Mouse (Mus musculus) neural tube, embryonic 14.5 days (tissue): Measurements from ENCODE around the gene Poll. TPM values are rescaled to one million over a fixed set of nuclear protein-coding genes. Genes with fewer than 3 reads are reported as not detected.
A peak's percentile ranks its signal among the peaks of the same experiment; 100 is the strongest.
"Not testable (repeated sequence)": the region's sequence is repeated elsewhere in the genome, so short reads cannot be mapped to it uniquely, and the experiment has no call there.

Experiments
- ATAC-seq: fragments of 200-750 bp; cut with Nextera tagmentation; 2 replicates; pipeline ENCODE4 v1.8.0; 2017; ENCODE audit warnings: low read depth, mild to moderate bottlenecking, moderate TSS enrichment, moderate library complexity
- H3K27ac ChIP-seq: fragments of 300-500 bp; sonication (generic); 2 replicates; pipeline ENCODE4 v1.5.1; 2014; ENCODE audit warnings: low read depth, mild to moderate bottlenecking, control low read depth, low read length, moderate library complexity, mixed read lengths
- H3K27me3 ChIP-seq: fragments of 300-500 bp; sonication (generic); 2 replicates; pipeline ENCODE4 v1.6.1; 2014; ENCODE audit warnings: low read length; ENCODE audit not compliant: control insufficient read depth, insufficient read depth
- H3K36me3 ChIP-seq: fragments of 300-500 bp; sonication (generic); 2 replicates; pipeline ENCODE4 v1.6.1; 2014; ENCODE audit warnings: low read length, mixed read lengths; ENCODE audit not compliant: control insufficient read depth, insufficient read depth
- H3K4me1 ChIP-seq: fragments of 300-500 bp; sonication (generic); 2 replicates; pipeline ENCODE4 v1.6.1; 2014; ENCODE audit warnings: low read length; ENCODE audit not compliant: control insufficient read depth, insufficient read depth
- H3K4me2 ChIP-seq: fragments of 300-500 bp; sonication (generic); 2 replicates; pipeline ENCODE4 v1.6.1; 2014; ENCODE audit warnings: mild to moderate bottlenecking, low read depth, low read length, control low read depth
- H3K4me3 ChIP-seq: fragments of 300-500 bp; sonication (generic); 2 replicates; pipeline ENCODE4 v1.5.1; 2014; ENCODE audit warnings: low read depth, low read length, control low read depth, mixed read lengths
- H3K9ac ChIP-seq: fragments of 300-500 bp; sonication (generic); replicated peaks from 2 replicates; pipeline ENCODE4 v1.6.1; 2014; ENCODE audit warnings: low read depth, mild to moderate bottlenecking, control low read depth, low read length, mixed read lengths
- H3K9me3 ChIP-seq: fragments of 300-500 bp; sonication (generic); 2 replicates; pipeline ENCODE4 v1.6.1; 2016; ENCODE audit warnings: low read length; ENCODE audit not compliant: control insufficient read depth
- WGBS: fragments of 180-500 bp; shearing (Covaris S2); extraction: QIAGEN DNeasy Blood & Tissue Kit; methylation state at CpG from one replicate; pipeline ENCODE4 v1.1.7; 2014; 5-methylcytosine and 5-hydroxymethylcytosine counted together
- polyA plus RNA-seq: library from polyadenylated mRNA; unstranded; fragments of >200 nt; fragmentation: Nextera tagmentation; extraction: Ambion mirVana; gene quantifications from 2 replicates; pipeline ENCODE4 v1.2.1, GENCODE M21; 2014

The Poll gene
- polyA plus RNA-seq, 1 experiment from 2014 or later, result 9.2 TPM

DNA sequence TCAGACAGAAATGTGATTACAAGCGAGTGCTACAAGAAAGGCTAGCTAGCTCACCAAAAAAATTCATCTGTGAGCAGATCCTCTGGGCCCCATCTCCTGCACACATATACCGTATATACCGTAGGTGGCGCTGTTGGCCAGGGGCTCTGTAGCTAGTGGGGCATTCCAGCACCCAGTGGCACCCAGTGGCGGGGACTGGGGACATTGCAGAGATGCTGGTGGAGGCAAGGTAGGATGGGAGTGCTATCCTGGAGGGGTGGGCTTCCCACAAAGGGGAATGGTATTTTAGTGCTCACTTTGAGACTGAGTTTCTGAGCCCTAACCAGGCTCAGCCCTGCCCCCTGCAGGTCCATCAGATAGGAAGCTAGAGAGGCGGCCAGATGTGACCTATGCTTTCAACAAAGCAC, 13.5 kb upstream of the Poll start:
- H3K27ac ChIP-seq, result no peak overlapping the region; the same call in 1 of the 2 replicates
- no peaks in the 10 kb centered on the region for H3K27me3 ChIP-seq
- 28% methylated on average over 6 of the region's 6 CpGs for WGBS

DNA sequence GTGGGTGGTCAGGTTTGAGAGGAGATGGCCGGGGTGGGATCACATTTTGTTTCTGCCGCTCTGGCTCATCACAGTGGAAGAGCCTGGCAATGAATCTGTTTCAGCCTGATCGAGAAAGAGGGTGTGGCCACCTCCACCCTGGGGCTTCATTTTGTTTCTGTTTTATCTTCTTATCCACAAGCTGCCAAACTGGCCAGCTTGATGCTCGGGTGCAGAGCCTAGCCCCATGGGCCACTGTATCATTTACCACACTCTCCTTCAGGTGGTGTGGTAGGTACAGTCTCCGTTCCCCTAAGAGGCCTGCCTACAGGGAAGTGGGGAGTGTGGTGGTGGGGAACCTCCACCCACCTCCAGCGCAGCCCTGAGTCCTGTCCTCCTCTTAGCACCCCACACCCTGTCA, 12.7 kb upstream of the Poll start:
- Histone ChIP-seq H3K9me3 (no peaks in the 10 kb centered on the region), H3K27me3 (no peaks in the 10 kb centered on the region), H3K4me3 (no peak overlapping the region), H3K27ac (no peak overlapping the region), H3K36me3 (peaks cover 2% of the 10 kb centered on the region; the same call in 1 of the 2 replicates), H3K9ac (no peak overlapping the region), H3K4me2 (no peak overlapping the region), H3K4me1 (0 out of 2 replicates have a peak, but pooled peaks cover 3% of the 10 kb centered on the region)
- WGBS, result 82% methylated on average over 6 of the region's 6 CpGs
- ATAC-seq, result no peak

More for the DNA sequence above, 13.5 kb upstream of the Poll start:
- no peaks in the 10 kb centered on the region for H3K4me1 ChIP-seq
- H3K4me3 ChIP-seq, result no peak overlapping the region
- ATAC-seq, result peak; percentile 50; the same call in 1 of the 2 replicates
- peaks cover 11% of the 10 kb centered on the region for H3K36me3 ChIP-seq
- H3K9me3 ChIP-seq, result no peaks in the 10 kb centered on the region
- H3K4me2 ChIP-seq, result no peak overlapping the region
- no peak overlapping the region for H3K9ac ChIP-seq

DNA sequence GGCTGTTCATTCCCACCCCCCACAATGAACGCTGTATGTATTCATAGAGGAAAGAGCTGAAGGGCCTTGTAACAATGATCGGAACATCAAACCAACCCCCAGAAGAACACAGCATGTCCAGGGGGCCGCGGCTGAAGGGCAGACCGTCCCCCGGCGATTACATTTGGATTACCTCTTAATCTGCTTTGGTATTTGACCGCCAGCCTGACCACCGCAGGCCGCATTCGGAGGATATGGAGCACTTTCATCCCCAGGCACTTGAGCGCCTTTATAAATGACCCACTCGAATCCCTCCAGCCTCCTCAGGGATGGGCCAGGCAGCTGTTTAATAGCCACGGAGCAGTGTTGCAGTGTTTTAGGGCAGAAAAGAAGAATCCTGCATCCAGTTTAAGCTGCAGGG, 7.0 kb upstream of the Poll start:
- Histone ChIP-seq H3K4me1 (peaks cover 26% of the 10 kb centered on the region), H3K9ac (no peak overlapping the region), H3K27ac (peak overlapping the region; percentile 29), H3K4me2 (no peak overlapping the region), H3K36me3 (no peaks in the 10 kb centered on the region), H3K4me3 (no peak overlapping the region), H3K9me3 (no peaks in the 10 kb centered on the region), H3K27me3 (no peaks in the 10 kb centered on the region)
- ATAC-seq, result no peak
- 32% methylated on average over 14 of the region's 14 CpGs for WGBS

GRCm38 (mm10) chr19:45565925-45566715, 5.8 kb upstream of the Poll start:
- H3K4me1 ChIP-seq, result peaks cover 26% of the 10 kb centered on the region
- 37% methylated on average over 15 of the region's 15 CpGs for WGBS
- H3K4me3 ChIP-seq, result no peak overlapping the region
- peak overlapping the region; percentile 71 for H3K27ac ChIP-seq
- no peak overlapping the region; the same call in 1 of the 2 replicates for H3K4me2 ChIP-seq
- H3K9ac ChIP-seq, result no peak overlapping the region
- H3K9me3 ChIP-seq, result no peaks in the 10 kb centered on the region
- H3K27me3 ChIP-seq, result no peaks in the 10 kb centered on the region
- ATAC-seq, result peak; percentile 63; the same call in 1 of the 2 replicates
- no peaks in the 10 kb centered on the region for H3K36me3 ChIP-seq

DNA sequence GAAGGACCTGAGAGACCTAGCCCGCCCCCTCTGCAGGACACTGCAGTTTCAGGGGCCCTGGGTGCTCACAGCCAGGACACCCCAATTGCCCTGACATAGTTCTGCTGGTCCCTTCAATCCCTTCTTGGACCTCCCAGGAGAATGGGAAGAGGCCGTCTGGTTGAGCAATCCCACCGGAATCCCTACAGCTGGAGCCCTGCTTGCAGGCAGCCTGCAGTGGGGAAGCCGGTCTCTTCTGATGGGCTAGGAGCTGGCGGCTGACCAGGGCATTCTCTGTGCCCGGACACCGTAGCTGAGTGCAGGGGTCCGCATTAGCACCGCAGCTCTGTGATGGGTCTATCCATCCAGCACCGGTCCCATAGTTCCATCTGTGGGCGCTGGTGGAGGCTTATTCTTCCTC, 6.2 kb downstream of the Poll start:
- Histone ChIP-seq H3K9me3 (no peaks in the 10 kb centered on the region), H3K27me3 (no peaks in the 10 kb centered on the region), H3K9ac (no peak overlapping the region), H3K4me3 (no peak overlapping the region), H3K4me1 (no peaks in the 10 kb centered on the region; the same call in 1 of the 2 replicates), H3K27ac (no peak overlapping the region), H3K36me3 (no peaks in the 10 kb centered on the region), H3K4me2 (no peak overlapping the region)
- WGBS, result 90% methylated on average over 11 of the region's 11 CpGs
- ATAC-seq, result no peak

DNA sequence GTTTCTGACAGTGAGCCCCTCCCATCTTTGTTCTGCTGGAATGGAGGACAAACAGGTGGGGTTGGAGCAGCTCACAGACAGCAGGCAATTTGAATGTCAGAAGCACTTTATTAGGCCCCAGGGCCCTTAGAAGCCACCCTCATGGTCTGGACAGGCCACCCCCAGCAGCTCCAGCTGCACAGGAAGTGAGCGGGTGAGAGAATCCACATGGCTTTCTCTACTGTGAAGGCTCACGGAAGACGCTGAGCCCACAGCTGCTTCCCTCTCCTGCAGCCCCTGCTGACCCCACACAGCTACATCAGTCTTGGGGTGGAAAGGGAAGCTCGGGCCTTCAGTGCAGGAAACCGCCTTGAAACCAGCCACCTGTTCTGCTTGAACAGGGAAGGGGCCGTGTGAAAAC, 8.1 kb downstream of the Poll start:
- Histone ChIP-seq H3K4me2 (no peak overlapping the region), H3K27ac (no peak overlapping the region), H3K27me3 (no peaks in the 10 kb centered on the region), H3K36me3 (no peaks in the 10 kb centered on the region), H3K9ac (no peak overlapping the region), H3K9me3 (no peaks in the 10 kb centered on the region), H3K4me3 (no peak overlapping the region), H3K4me1 (peaks cover 5% of the 10 kb centered on the region)
- WGBS, result 63% methylated on average over 6 of the region's 6 CpGs
- ATAC-seq, result no peak

DNA sequence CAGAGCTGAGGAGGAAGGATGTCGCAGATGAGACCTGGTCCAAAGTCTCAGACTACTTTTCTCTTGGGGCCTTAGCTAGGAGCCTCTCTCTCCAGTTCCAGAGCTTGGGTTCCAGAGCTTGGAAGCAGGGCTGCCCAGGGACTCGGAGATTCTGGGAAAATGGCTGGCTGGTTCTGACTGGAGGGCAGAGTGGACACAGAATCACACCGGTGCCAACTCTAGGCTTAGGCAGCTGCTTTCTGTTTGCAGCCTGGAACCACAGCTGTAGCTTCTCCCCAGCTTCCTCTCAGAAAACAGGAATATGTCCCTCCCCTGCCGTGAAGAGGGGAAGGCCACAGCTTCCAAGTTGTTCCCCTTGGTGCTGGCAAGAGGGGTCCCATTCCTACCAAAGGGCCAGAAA, 10.4 kb downstream of the Poll start:
- no peaks in the 10 kb centered on the region for H3K36me3 ChIP-seq
- no peak for ATAC-seq
- no peak overlapping the region for H3K9ac ChIP-seq
- H3K9me3 ChIP-seq, result no peaks in the 10 kb centered on the region
- no peak overlapping the region for H3K4me2 ChIP-seq
- no peak overlapping the region for H3K27ac ChIP-seq
- no peaks in the 10 kb centered on the region for H3K27me3 ChIP-seq
- no peak overlapping the region for H3K4me3 ChIP-seq
- peaks cover 7% of the 10 kb centered on the region for H3K4me1 ChIP-seq
- WGBS, result 91% methylated on average over 4 of the region's 4 CpGs

DNA sequence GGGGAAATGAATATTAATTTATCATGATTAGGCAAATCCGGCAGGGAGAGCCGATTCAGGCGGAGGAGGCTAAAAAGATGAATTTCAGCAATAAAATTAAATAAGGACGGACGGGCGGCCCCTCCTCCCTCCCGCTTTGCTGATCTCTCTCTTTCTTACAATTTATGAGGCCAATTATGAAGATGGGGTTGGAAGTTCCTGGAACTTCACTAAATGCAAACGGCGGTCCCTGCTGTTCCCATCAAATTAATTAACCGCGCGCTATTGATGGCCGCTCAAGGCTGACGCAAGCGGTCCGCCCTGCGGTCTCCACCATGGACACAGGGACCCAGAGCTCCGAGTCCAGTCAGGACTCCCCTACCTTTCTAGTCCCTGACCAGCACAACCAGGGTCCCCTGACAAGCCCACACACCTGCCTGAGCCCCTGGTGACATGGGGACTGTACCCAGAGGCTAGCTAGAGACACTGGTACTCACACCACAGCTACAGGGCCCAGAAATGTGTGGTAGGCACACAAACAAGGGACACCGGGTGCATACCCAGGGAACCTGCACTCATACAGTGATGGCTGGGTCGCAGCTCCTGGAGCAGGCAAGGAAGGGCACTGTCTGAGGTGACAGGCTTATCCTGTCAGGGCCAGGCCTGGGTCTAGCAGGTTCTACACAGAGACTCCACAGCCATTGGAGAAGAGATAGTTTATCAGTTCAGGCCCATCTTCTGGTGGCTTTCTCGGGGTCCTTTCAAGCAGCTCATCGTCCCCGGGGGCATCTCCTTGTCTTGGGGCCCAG, 11.0 kb downstream of the Poll start:
- Histone ChIP-seq H3K9ac (no peak overlapping the region; the same call in 1 of the 2 replicates), H3K4me1 (peaks cover 12% of the 10 kb centered on the region), H3K36me3 (no peaks in the 10 kb centered on the region), H3K4me3 (no peak overlapping the region), H3K27ac (no peak overlapping the region), H3K4me2 (no peak overlapping the region), H3K9me3 (no peaks in the 10 kb centered on the region), H3K27me3 (no peaks in the 10 kb centered on the region)
- ATAC-seq, result no peak
- 37% methylated on average over 23 of the region's 23 CpGs for WGBS

DNA sequence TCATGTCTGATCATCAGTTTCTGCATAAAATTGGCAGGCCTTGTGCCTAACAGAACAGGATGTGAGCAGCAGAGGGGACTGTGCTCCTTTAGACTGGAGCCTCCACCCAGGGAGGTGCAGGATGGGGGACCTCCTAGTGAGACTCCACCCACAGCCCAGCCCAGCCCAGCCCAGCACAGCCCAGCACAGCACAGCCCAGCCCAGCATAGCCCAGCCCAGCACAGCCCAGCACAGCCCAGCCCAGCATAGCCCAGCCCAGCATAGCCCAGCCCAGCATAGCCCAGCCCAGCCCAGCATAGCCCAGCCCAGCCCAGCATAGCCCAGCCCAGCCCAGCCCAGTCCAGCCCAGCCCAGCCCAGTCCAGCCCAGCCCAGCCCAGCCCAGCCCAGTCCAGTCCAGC, 12.1 kb downstream of the Poll start:
- ATAC-seq, H3K4me2 ChIP-seq, H3K36me3 ChIP-seq, H3K4me3 ChIP-seq, H3K9me3 ChIP-seq, H3K27me3 ChIP-seq, H3K27ac ChIP-seq, H3K9ac ChIP-seq: not testable (repeated sequence)
- H3K4me1 ChIP-seq, result peaks cover 14% of the 10 kb centered on the region
